Mouse (Mus musculus) c-Kit-positive CD71-positive TER-119-positive erythroid progenitor cells, embryonic 14.5 days (primary cell): ENCODE results near the gene Catip.
"Not testable (repeated sequence)": the region's sequence is repeated elsewhere in the genome, so short reads cannot be mapped to it uniquely, and the experiment has no call there.

ENCODE experiments used
- DNase-seq: peaks from one replicate; pipeline ENCODE4 v3.0.0-alpha.2; 2013; ENCODE audit warnings: low spot score

Gene Catip

GRCm38 (mm10) chr1:74385064-74385463 is 23.2 kb downstream of the Catip start:
- DNase-seq, result no peak

GRCm38 (mm10) chr1:74385531-74385930 is 23.6 kb downstream of the Catip start:
- DNase-seq, result no peak

- no peak for DNase-seq
Measured at GRCm38 (mm10) chr1:74386363-74386713, 24.4 kb downstream of the Catip start.

DNA sequence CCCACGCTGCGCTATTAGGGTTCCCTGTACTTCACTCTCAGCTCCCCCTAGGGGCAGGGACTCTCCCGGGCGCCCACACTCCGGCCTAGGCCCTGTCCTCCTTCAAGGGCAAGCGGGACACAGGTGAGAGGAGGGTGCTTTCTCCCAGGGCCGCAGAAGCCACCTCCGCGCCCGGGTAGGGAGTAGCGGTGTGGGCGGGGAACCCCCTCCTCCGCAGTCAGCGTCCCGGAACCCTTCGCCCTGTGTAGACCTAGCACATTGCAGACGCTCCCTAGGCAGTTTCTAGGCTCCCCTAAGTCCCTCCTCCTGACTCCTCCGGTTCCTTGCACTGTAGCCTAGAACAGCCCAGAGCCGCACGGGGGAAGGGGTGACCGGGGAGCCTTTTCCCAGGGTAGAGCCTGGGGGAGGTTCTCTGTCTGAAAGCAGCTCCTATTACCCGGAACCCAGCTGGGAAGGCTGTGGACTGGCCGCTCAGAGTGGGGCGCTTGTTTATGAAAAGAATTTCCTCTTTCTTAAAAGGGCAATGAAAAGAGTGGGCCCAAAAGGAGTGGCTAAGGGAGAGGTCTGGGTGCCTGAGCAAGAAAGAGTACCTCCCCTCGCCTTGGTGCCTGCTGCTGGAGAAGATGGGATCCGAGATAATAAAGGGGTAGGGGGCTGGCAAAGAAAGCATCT is 24.9 kb downstream of the Catip start:
- DNase-seq, result peak; percentile 93

DNA sequence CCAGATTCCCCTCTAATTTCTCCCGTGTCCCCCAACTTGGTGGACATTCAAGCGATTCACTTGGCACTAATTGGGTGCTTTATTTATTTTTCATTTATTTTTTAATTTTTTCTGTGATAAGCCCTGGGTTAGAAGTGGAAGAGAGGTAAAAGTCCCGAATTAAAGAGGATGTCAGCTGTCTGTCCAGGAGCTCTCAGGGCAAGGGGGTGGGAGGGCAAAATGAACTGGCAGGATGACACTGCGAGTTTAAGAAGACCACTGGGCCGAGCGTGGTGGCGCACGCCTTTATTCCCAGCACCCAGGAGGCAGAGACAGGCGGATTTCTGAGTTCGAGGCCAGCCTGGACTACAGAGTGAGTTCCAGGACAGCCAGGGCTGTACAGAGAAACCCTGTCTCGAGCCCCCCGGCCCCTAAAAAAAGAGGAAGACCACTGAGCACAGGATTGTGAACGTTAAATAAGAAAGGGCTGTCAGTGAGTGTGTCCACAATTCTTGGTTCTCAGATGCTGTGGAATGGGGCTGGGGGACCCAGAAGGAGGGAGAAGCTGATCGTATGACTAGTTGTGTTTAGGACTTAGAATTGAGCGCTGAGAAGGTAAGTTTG is 25.6 kb downstream of the Catip start:
- DNase-seq, result no peak

DNA sequence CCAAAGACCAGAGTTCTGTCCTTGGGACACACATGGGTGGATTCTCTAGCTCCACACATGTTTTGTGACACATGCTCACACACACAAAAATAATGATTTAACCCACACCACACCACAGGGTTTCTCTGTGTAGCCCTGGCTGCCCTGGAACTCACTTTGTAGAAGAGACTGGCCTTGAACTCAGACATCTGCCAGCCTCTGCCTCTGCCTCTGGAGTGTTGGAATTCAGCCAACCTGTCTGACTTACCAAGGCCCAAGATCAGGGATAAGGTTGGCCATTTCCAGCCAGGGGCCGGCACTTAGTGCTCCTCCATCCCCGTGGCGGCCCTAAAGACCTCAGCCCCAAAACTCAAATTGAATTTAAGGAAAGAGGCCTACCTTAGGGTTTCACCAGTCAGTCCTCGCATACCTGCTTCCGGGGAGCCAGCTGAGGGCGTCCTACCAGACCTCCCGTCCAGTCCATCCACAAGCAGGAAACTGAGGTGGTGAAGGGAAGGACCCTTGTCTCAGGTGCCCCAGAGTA is 26.6 kb downstream of the Catip start:
- no peak for DNase-seq

DNA sequence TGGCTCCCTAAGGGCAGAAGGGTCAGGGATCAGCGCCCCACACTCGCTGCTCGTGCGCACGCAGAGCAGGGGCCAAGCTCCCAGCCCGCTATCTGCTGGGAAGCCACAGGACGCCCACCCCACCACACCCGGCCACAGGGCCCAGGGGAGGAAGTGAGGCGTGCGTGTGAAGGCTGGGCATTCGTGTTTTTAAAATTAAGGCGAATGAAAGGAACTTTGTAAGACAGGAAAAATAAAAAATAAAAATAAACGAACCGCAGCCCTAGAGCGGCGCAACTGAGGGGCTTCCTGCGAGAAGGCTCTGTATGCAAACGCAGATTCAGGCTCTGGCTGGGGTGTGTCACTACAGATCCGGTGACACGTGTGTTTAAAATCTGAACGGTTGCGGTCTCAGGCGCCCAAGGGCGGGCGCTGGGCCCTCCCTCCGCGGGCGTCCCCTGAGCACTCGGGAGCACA is 28.0 kb downstream of the Catip start:
- DNase-seq, result no peak

GRCm38 (mm10) chr1:74390287-74390906 is 28.5 kb downstream of the Catip start:
- DNase-seq, result peak; percentile 86

DNA sequence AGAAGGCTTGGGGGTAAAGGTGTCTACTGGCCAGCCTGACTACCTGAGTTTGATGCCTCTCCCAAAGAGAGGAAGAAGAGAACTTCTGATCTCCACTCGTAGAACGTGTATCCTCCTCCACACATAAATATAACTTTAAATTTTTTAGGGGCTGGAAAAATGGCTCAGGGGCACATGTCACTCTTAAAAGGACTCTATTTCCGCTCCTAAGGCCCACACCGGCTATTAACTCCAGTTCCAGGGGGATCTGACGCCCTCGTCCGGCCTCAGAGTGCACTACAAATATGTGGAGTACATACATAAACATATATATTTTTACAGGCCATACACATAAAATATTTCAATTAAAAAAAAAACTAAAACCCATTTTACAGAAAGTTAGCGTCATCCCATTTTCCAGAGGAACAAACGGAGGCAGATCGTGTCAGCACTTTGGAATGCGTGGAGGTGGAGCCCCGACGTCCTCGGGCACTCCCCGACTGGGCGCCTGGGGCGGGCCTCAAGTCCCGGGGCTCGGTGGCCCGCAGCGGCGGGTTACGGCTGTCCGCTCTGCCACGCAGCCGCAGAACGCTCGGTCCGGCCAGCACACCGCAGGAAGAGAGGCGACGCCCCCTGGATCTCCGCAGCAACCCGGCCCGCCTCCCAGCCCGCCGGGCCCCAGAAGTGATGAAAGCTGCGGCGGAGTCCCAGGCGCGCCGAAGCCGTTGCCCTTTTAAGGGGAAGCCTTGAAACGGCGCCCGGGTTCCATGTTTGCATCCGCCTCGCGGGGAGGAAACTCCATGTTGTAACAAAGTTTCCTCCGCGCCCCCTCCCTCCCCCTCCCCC is 29.2 kb downstream of the Catip start, which contains the start of gene Ctdsp1:
Gene Ctdsp1 (plus strand): TSS at position 586 of the 825 bp plus-strand sequence.
- peak; percentile 81 for DNase-seq

GRCm38 (mm10) chr1:74391844-74392441 is 30.0 kb downstream of the Catip start:
- DNase-seq, result peak; percentile 67

DNA sequence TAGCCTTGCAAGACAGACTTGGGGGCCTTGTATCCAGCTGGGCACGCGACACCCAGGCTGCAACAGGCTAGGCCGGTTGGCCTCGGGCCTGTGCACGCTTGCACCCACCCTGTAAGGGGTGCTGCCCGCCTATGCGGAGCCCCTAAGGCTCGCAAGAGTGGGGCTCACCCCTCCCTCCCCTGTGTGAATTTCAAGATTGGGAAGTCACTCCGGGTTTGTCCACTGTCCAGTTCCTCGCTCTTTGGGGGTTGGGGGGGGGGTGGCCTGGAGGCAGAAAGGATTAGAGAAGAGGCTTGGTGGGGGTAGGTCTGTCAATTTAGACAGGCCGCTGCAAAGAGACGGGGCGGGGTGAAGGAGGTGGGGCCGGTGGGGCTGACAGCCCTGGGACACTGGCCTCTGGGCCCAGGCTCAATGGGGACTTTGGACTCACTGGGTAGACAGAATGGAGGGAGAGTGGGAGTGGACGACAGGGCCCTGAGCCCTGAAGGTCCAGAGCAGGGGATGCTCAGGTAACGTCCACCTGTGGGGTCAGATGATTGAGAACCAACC is 30.6 kb downstream of the Catip start:
- no peak for DNase-seq

- no peak for DNase-seq
Measured at GRCm38 (mm10) chr1:74393010-74393409, 31.1 kb downstream of the Catip start.

- no peak for DNase-seq
Measured at GRCm38 (mm10) chr1:74393697-74394096, 31.8 kb downstream of the Catip start.

- no peak for DNase-seq
Measured at GRCm38 (mm10) chr1:74394311-74394710, 32.4 kb downstream of the Catip start.

DNA sequence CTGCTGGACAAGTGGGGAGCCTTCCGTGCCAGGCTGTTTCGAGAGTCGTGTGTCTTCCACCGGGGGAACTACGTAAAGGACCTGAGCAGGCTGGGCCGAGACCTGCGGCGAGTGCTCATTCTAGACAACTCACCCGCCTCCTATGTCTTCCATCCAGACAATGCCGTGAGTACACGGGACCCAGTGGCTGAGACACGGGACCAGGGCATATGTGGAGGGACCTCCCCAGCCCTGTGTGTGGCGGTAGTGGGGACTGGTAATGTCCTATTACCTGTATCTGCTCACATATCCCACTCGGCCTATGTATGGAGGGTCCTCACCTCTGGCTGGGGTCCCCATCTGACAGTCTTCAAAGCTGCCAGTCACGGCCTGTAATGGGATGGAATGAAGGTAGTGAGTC is 33.0 kb downstream of the Catip start:
- DNase-seq, result no peak

- DNase-seq, result no peak
Measured at GRCm38 (mm10) chr1:74395290-74395689, 33.4 kb downstream of the Catip start.

- DNase-seq, result not testable (repeated sequence)
Measured at GRCm38 (mm10) chr1:74396456-74397222, 34.7 kb downstream of the Catip start.

DNA sequence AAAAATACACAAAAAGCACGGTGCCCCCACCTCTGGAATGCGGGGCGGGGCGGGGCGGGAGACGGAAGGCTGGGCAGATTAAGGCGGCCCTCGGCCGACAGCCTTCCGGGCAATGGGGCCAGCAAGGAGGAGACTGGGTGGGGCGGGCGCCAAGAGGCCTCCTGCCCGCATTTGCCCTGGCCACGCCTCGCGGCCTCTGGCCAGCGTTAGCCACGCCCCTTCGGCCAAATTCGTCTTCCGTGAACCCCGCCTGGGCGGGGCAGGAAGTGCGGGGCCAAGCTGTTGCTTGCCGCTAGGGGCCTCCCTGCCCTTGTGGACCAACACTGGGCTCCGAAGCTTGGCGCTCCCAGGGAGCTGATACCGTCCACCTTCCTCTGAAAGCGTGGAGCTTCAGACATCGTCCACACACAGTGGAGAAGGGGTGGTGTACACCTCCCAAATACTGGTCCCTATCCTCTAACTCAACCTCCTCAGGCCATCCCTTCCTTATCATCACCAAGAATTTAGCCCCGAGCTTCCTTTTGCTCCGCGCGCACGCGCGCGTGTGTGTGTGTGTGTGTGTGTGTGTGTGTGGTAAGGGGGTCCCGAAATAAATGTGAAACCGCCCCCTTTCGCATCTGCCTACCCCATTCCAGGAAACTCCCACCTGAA is 35.5 kb downstream of the Catip start:
- peak; percentile 97 for DNase-seq

GRCm38 (mm10) chr1:74397919-74398451 is 36.1 kb downstream of the Catip start:
- DNase-seq, result peak; percentile 70

DNA sequence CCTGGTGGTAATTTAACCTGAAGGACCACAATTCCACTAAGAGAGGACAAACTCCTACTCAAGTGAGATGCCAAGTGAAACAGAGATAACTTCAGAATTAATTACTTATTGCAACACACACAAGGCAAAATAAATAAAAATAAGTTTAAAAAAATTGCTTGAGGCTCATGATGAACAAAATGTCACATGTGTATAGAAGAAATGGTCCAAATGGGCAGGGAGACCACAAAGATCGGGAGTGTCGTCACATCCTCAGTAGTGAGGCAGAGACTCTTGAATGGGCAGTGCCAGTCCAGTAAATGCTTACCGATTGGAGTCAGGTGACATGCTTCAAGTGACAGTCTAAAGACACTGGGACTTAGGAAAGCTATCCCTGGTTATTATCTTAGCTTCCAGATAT is 38.6 kb downstream of the Catip start:
- DNase-seq, result no peak
